8 mouse cellular contexts compared by ENCODE assay signal in genomic region chr8:82689322-82689721, GRCm38 (mm10).
A peak's percentile ranks its signal among the peaks of the same experiment; 100 is the strongest.
DNase-seq lines count a peak whose midpoint lies in the region; ATAC-seq and TF ChIP-seq lines count a peak whose summit lies in the region.

No protein-coding gene starts in this region.

- no peak overlapping the region for H3K4me3 ChIP-seq in ES-Bruce4 (ENCODE audit: low read depth, low read length)
- H3K4me3 ChIP-seq in cerebellum, adult 2 months (replicated peaks; ENCODE audit: insufficient read depth, low read depth, low read length): no peak overlapping the region
- H3K4me3 ChIP-seq in kidney, postnatal 0 days (replicated peaks; ENCODE audit: low read depth, low read length): no peak overlapping the region
- no peak overlapping the region for H3K4me3 ChIP-seq in lung, postnatal 0 days (ENCODE audit: low read depth, low read length)

- no peaks in the 10 kb centered on the region for H3K36me3 ChIP-seq in ES-Bruce4 (ENCODE audit: control insufficient read depth, insufficient read depth, low read length, poor library complexity, severe bottlenecking)
- H3K36me3 ChIP-seq in kidney, postnatal 0 days (ENCODE audit: insufficient read depth, low read length): no peaks in the 10 kb centered on the region
- no peaks in the 10 kb centered on the region for H3K36me3 ChIP-seq in lung, postnatal 0 days (ENCODE audit: insufficient read depth, low read length)

- intact Hi-C loops in gastrocnemius, postnatal 14 days (cut with DNase I; ENCODE audit: low total_unique reads): loop anchor here (10.0 kb wide), 1 partner anchor 335 kb away; no protein-coding TSS in a partner anchor

- H3K4me2 ChIP-seq in kidney, postnatal 0 days (ENCODE audit: low read length): no peak overlapping the region
- no peak overlapping the region for H3K4me2 ChIP-seq in lung, postnatal 0 days (replicated peaks; ENCODE audit: low read depth, low read length)

- no peaks in the 10 kb centered on the region for H3K4me1 ChIP-seq in ES-Bruce4 (ENCODE audit: control insufficient read depth, insufficient read depth, low read length)
- no peaks in the 10 kb centered on the region; the same call in 1 of the 2 replicates for H3K4me1 ChIP-seq in cerebellum, adult 2 months (ENCODE audit: control insufficient read depth, insufficient read depth, low read length)
- H3K4me1 ChIP-seq in kidney, postnatal 0 days (replicated peaks; ENCODE audit: insufficient read depth, low read length): no peaks in the 10 kb centered on the region
- no peaks in the 10 kb centered on the region for H3K4me1 ChIP-seq in lung, postnatal 0 days (ENCODE audit: insufficient read depth, low read depth, low read length)

- H3K27ac ChIP-seq in ES-Bruce4 (ENCODE audit: insufficient read depth, low read length): no peak overlapping the region
- H3K27ac ChIP-seq in cerebellum, adult 2 months (ENCODE audit: insufficient read depth, low read length): no peak overlapping the region
- no peak overlapping the region for H3K27ac ChIP-seq in kidney, postnatal 0 days
- H3K27ac ChIP-seq in lung, postnatal 0 days (ENCODE audit: low read length): no peak overlapping the region

- 44% methylated on average over 3 of the region's 3 CpGs for WGBS in cerebellum, adult 2 months
- WGBS in kidney, postnatal 0 days: 46% methylated on average over 3 of the region's 3 CpGs
- 49% methylated on average over 3 of the region's 3 CpGs for WGBS in lung, postnatal 0 days

- TF ChIP-seq CTCF in ES-Bruce4 (IDR thresholded peaks at IDR 0.05; ENCODE audit: low read depth, low read length): peak; percentile 38
- TF ChIP-seq CTCF in cerebellum, adult 2 months (IDR thresholded peaks at IDR 0.05; ENCODE audit: borderline replicate concordance, insufficient read depth, low read depth, low read length): peak; percentile 54
- peak; percentile 84 for TF ChIP-seq CTCF in kidney, postnatal 0 days (IDR thresholded peaks at IDR 0.05; ENCODE audit: low read depth)
- peak; percentile 81 for TF ChIP-seq CTCF in lung, postnatal 0 days (IDR thresholded peaks at IDR 0.05)

- no peak for TF ChIP-seq POLR2A in ES-Bruce4 (IDR thresholded peaks at IDR 0.05; ENCODE audit: insufficient read depth, low read length)
- no peak for TF ChIP-seq POLR2A in cerebellum, adult 2 months (IDR thresholded peaks at IDR 0.05; ENCODE audit: borderline replicate concordance, insufficient read depth, low read length)

- no peaks in the 10 kb centered on the region for H3K27me3 ChIP-seq in ES-Bruce4 (ENCODE audit: control insufficient read depth, insufficient read depth, low read length, poor library complexity, severe bottlenecking)
- H3K27me3 ChIP-seq in cerebellum, adult 2 months (ENCODE audit: control insufficient read depth, insufficient read depth, low read length): no peaks in the 10 kb centered on the region
- H3K27me3 ChIP-seq in kidney, postnatal 0 days (ENCODE audit: insufficient read depth, low read length): no peaks in the 10 kb centered on the region
- H3K27me3 ChIP-seq in lung, postnatal 0 days (replicated peaks; ENCODE audit: insufficient read depth, low read length): no peaks in the 10 kb centered on the region

- no peak for ATAC-seq in kidney, postnatal 0 days (replicated peaks; ENCODE audit: low FRiP score, low read depth)
- ATAC-seq in lung, postnatal 0 days: no peak

- H3K9ac ChIP-seq in ES-Bruce4 (ENCODE audit: low read depth, poor library complexity, severe bottlenecking): no peak overlapping the region
- no peak overlapping the region for H3K9ac ChIP-seq in kidney, postnatal 0 days (ENCODE audit: low read depth, low read length)
- no peak overlapping the region for H3K9ac ChIP-seq in lung, postnatal 0 days (replicated peaks; ENCODE audit: low read depth)

- peak; percentile 3 for DNase-seq in 3134 (ENCODE audit: extremely low read depth, insufficient read length, low spot score)
- DNase-seq in cerebellum, adult 2 months: peak; percentile 35 to 53
- DNase-seq in gastrocnemius, postnatal 14 days: peak; percentile 10
- DNase-seq in kidney, postnatal 0 days (ENCODE audit: low spot score): peak; percentile 81
- peak; percentile 67 for DNase-seq in lung, postnatal 0 days (ENCODE audit: low spot score)
- peak; percentile 9 to 39 for DNase-seq in right cerebral cortex, postnatal 36 days (ENCODE audit: low spot score in 2 of 2)
- DNase-seq in thymus, postnatal 25 days: no peak

- no peak for TF ChIP-seq EP300 in ES-Bruce4 (IDR thresholded peaks at IDR 0.05; ENCODE audit: insufficient read depth, low read depth, low read length)
- TF ChIP-seq EP300 in lung, postnatal 0 days (IDR thresholded peaks at IDR 0.05): no peak

- H3K9me3 ChIP-seq in ES-Bruce4 (replicated peaks; ENCODE audit: control insufficient read depth, insufficient read depth, low read length, poor library complexity, severe bottlenecking): no peaks in the 10 kb centered on the region
- no peaks in the 10 kb centered on the region for H3K9me3 ChIP-seq in kidney, postnatal 0 days (replicated peaks; ENCODE audit: low read length)
- H3K9me3 ChIP-seq in lung, postnatal 0 days (ENCODE audit: low read length): no peaks in the 10 kb centered on the region
